ENCODE assay signal across 23 mouse cellular contexts in genomic region chr16:33531184-33531583, GRCm38 (mm10). TPM values are rescaled to one million over a fixed set of nuclear protein-coding genes. Genes with fewer than 3 reads are reported as not detected.
DNase-seq lines count a peak whose midpoint lies in the region; ATAC-seq lines count a peak whose summit lies in the region.
"Had no signal": no experiment of that assay in that cellular context is flagged by ENCODE, and none has a peak within 500 bp of the region (broad histone marks: within the 10 kb centered on the region; RNA-seq: fewer than 3 reads in every experiment).

No protein-coding gene starts in this region.

- no peak overlapping the region for H3K4me2 ChIP-seq in neural tube, embryonic 15.5 days
- H3K4me2 ChIP-seq: forebrain, embryonic 13.5 days; hindbrain, embryonic 14.5 days; intestine, embryonic 15.5 days had no signal

- intact Hi-C loops in heart, postnatal 36 days (cut with DNase I), result no loop called here

- DNase-seq in adrenal gland, adult 8-10 months, result peak; percentile 23
- no peak for DNase-seq in adrenal gland, postnatal 4 days (ENCODE audit: low spot score in 2 of 2)
- DNase-seq in 3134 (ENCODE audit: extremely low read depth, insufficient read length, low spot score), result peak; percentile 41
- peak; percentile 24 to 36 for DNase-seq in B cell, adult 2 months
- peak; percentile 27 to 55 for DNase-seq in adrenal gland, postnatal 36 days
- no peak for DNase-seq in heart, postnatal 36 days
- no peak for DNase-seq in frontal cortex, postnatal 14 days (ENCODE audit: low spot score in 2 of 2)
- DNase-seq: cerebellum, adult 18-20 months; cerebellum, adult 9-11 months; cerebellum, postnatal 36 days; gastrocnemius, postnatal 36 days; heart, adult 11 months; heart, postnatal 10 days; kidney, adult 2 months had no signal

- H3K4me3 ChIP-seq in neural tube, embryonic 15.5 days (replicated peaks), result no peak overlapping the region
- H3K4me3 ChIP-seq: embryonic facial prominence, embryonic 10.5 days; forebrain, embryonic 13.5 days; heart, embryonic 10.5 days; hindbrain, embryonic 10.5 days; intestine, embryonic 15.5 days had no signal

- ATAC-seq in neural tube, embryonic 15.5 days (ENCODE audit: low FRiP score), result no peak
- ATAC-seq: activated CD4-positive, CD25-positive, alpha-beta regulatory T cell, adult 4 months; forebrain, embryonic 13.5 days; intestine, embryonic 15.5 days; Patski had no signal

- H3K27me3 ChIP-seq in neural tube, embryonic 15.5 days (replicated peaks), result no peaks in the 10 kb centered on the region
- H3K27me3 ChIP-seq: forebrain, embryonic 13.5 days; intestine, embryonic 15.5 days; Patski had no signal

- peaks cover 13% of the 10 kb centered on the region for H3K4me1 ChIP-seq in neural tube, embryonic 15.5 days

- no peak overlapping the region for H3K27ac ChIP-seq in neural tube, embryonic 15.5 days (replicated peaks)
- H3K27ac ChIP-seq: embryonic facial prominence, embryonic 10.5 days; forebrain, embryonic 13.5 days; heart, embryonic 10.5 days; hindbrain, embryonic 14.5 days; intestine, embryonic 15.5 days had no signal

- H3K9ac ChIP-seq in neural tube, embryonic 15.5 days (replicated peaks), result no peak overlapping the region
- H3K9ac ChIP-seq: forebrain, embryonic 13.5 days; hindbrain, embryonic 14.5 days; intestine, embryonic 15.5 days had no signal

- H3K9me3 ChIP-seq in neural tube, embryonic 15.5 days (replicated peaks), result no peaks in the 10 kb centered on the region
- H3K9me3 ChIP-seq: embryonic facial prominence, embryonic 10.5 days; hindbrain, embryonic 10.5 days; intestine, embryonic 15.5 days had no signal

- H3K36me3 ChIP-seq in neural tube, embryonic 15.5 days, result no peaks in the 10 kb centered on the region
- H3K36me3 ChIP-seq: embryonic facial prominence, embryonic 10.5 days; heart, embryonic 10.5 days; hindbrain, embryonic 10.5 days; intestine, embryonic 15.5 days had no signal

- WGBS in neural tube, embryonic 15.5 days, result 87% methylated on average over 8 of the region's 8 CpGs

RNA-seq across cellular contexts. Expression of gene Slc12a8, which starts 14.1 kb away (rescaled TPM):
- total RNA-seq in adrenal gland, adult 8-10 months (2022), result under 1 TPM; 0.55 to 0.91 (median 0.77) TPM
- total RNA-seq in adrenal gland, postnatal 4 days (2021), result 1 to 10 TPM; 2.4 to 2.6 TPM
- under 1 TPM; 0.76 to 0.93 TPM for total RNA-seq in adrenal gland, postnatal 36 days (2021)
- 0.72 and 0.97 TPM in 2 replicates for polyA plus RNA-seq in neural tube, embryonic 15.5 days (2015; fragmentation: Nextera tagmentation; extraction: Ambion mirVana)
- total RNA-seq in heart, postnatal 36 days (2021), result under 1 TPM; 0.43 to 0.44 TPM

Comparison
In these comparisons a context has a peak if more than half of its experiments do, and no peak if none do; other contexts are left out.
1. DNase-seq: peak in adrenal gland, adult 8-10 months (single experiment), 3134 (single experiment), B cell, adult 2 months (2 of 2) and adrenal gland, postnatal 36 days (2 of 2); none in adrenal gland, postnatal 4 days (0 of 2), heart, postnatal 36 days (0 of 2) and frontal cortex, postnatal 14 days (0 of 2).